Mouse (Mus musculus) stomach, postnatal 0 days (tissue): ENCODE measurements at regions not wholly inside any gene's neighbourhood (a gene's known extent, or its start where the extent isn't known, plus 50 kb on each side); places are given as distances from the start of the nearest gene placed in this dataset.

Source experiments
- CTCF ChIP-seq: IDR thresholded peaks from 2 replicates; pipeline ENCODE4 v1.5.1; 2016; ENCODE audit warnings: antibody characterized with exemption, low read depth, mild to moderate bottlenecking, moderate library complexity
- EP300 ChIP-seq: optimal IDR thresholded peaks from 2 replicates; pipeline ENCODE3; 2016; ENCODE audit warnings: antibody characterized with exemption

GRCm38 (mm10) chr4:124409279-124409678 is 201.3 kb downstream of the 3100002H09Rik start:
- TF ChIP-seq EP300, result no peak
- TF ChIP-seq CTCF, result no peak
